Mouse (Mus musculus) C2C12 (cell line): ENCODE measurements around the gene Mmp13. TPM values are rescaled to one million over a fixed set of nuclear protein-coding genes. Genes with fewer than 3 reads are reported as not detected.

Experiments used
- H3K27me3 ChIP-seq: one replicate; pipeline ENCODE4 v1.6.1; 2011; ENCODE audit not compliant: control insufficient read depth, insufficient read depth, insufficient read length
- H3K36me3 ChIP-seq: one replicate; pipeline ENCODE4 v1.6.1; 2011; ENCODE audit not compliant: control insufficient read depth, insufficient read depth
- H3K4me3 ChIP-seq: one replicate; pipeline ENCODE4 v1.5.1; 2011; ENCODE audit warnings: mild to moderate bottlenecking, control low read depth; ENCODE audit not compliant: poor library complexity, insufficient read depth, severe bottlenecking
- H3K79me2 ChIP-seq: one replicate; pipeline ENCODE4 v1.6.1; 2011; ENCODE audit not compliant: control insufficient read depth, insufficient read depth
- H3K79me3 ChIP-seq: one replicate; pipeline ENCODE4 v1.6.1; 2011; ENCODE audit warnings: low read depth, control low read depth
- H3ac ChIP-seq: one replicate; pipeline ENCODE3; 2011; ENCODE audit warnings: low read depth; ENCODE audit not compliant: control insufficient read depth, insufficient read length
- CEBPB ChIP-seq: IDR thresholded peaks from one replicate; pipeline ENCODE4 v1.6.1; 2011; ENCODE audit warnings: low read depth, mild to moderate bottlenecking, control low read depth, moderate library complexity
- CTCF ChIP-seq: IDR thresholded peaks from one replicate; pipeline ENCODE4 v1.5.1; 2011; ENCODE audit not compliant: control insufficient read depth, insufficient read depth, insufficient read length
- FOSL1 ChIP-seq: IDR thresholded peaks from one replicate; pipeline ENCODE4 v1.8.0; 2011; ENCODE audit warnings: mild to moderate bottlenecking, low read length; ENCODE audit not compliant: poor library complexity, insufficient read depth, severe bottlenecking
- MAX ChIP-seq: IDR thresholded peaks from one replicate; pipeline ENCODE4 v1.6.1; 2011; ENCODE audit warnings: mild to moderate bottlenecking, control low read depth
- MYOD1 ChIP-seq: IDR thresholded peaks from one replicate; pipeline ENCODE4 v1.6.1; 2011; ENCODE audit warnings: low read depth; ENCODE audit not compliant: control insufficient read depth, insufficient read length
- MYOG ChIP-seq: IDR thresholded peaks from one replicate; pipeline ENCODE4 v1.6.1; 2011; ENCODE audit not compliant: control insufficient read depth, insufficient read length; ENCODE audit errors: extremely low read depth
- USF1 ChIP-seq: IDR thresholded peaks from one replicate; pipeline ENCODE4 v1.6.1; 2011; ENCODE audit warnings: low read depth, mild to moderate bottlenecking, control low read depth, moderate library complexity
- long read RNA-seq, 2 experiments: library from polyadenylated mRNA; unstranded; transcript quantifications; one replicate each; pipeline ENCODE4 v2.0.0; 2019 to 2020
- polyA plus RNA-seq: library from polyadenylated mRNA; unstranded; fragments of >200 nt; fragmentation: generic; extraction: Trizol; gene quantifications from one replicate; pipeline ENCODE4 v1.2.1, GENCODE M21; 2012; ENCODE audit warnings: missing spikeins

Gene Mmp13
- polyA plus RNA-seq: 0.04 TPM
- long read RNA-seq, experiment 1: 0 reads
- long read RNA-seq, experiment 2: 0 reads

DNA sequence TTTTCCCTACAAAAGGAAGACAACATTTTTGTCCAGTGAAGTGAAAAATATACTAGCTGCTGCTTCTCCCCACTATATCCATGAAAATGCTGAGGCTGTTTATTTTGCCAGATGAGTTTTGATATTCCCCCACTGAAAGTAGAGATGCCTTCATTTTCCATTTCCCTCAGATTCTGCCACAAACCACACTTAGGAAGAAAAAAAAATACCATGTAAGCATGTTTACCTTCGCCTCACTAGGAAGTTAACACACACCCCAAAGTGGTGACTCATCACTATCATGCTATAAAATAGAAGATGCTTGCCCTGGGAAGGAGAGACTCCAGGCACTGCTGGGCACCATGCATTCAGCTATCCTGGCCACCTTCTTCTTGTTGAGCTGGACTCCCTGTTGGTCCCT is at the start of gene Mmp13:
Gene Mmp13 (plus strand): TSS at position 301 of the 400 bp plus-strand sequence.
- TF ChIP-seq FOSL1 (no peak), MYOD1 (no peak), MYOG (no peak), USF1 (no peak), CTCF (no peak), MAX (no peak), CEBPB (no peak)
- H3K4me3 ChIP-seq: no peak within 1 kb of the TSS
- H3ac ChIP-seq: no peak within 1 kb of the TSS
- H3K27me3 ChIP-seq: no peaks in the 10 kb centered on the region
- no peaks in the 10 kb centered on the region for H3K36me3 ChIP-seq
- H3K79me2 ChIP-seq: no peaks in the 10 kb centered on the region
- H3K79me3 ChIP-seq: no peaks in the 10 kb centered on the region

DNA sequence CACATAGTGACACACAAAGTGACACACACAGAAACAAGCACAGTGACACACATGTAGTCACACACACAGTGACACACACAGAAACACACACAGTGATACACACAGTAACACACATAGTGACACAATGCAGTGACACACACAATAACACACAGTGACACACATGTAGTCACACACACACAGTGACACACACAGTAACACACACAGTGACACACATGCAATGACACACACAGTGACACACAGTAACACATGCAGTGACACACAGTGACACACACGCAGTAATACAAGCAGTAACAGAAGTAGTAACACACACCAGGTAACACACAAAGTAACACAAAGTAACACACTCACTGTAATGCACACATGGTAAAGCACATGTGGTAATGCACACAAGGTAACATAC is 33.7 kb upstream of the Mmp13 start:
- H3K79me3 ChIP-seq: no peaks in the 10 kb centered on the region
- H3K79me2 ChIP-seq: no peaks in the 10 kb centered on the region
- H3K4me3 ChIP-seq: no peak overlapping the region
- H3K36me3 ChIP-seq: no peaks in the 10 kb centered on the region
- H3K27me3 ChIP-seq: no peaks in the 10 kb centered on the region
- TF ChIP-seq MAX (no peak), USF1 (no peak), FOSL1 (no peak)
- H3ac ChIP-seq: no peak overlapping the region

DNA sequence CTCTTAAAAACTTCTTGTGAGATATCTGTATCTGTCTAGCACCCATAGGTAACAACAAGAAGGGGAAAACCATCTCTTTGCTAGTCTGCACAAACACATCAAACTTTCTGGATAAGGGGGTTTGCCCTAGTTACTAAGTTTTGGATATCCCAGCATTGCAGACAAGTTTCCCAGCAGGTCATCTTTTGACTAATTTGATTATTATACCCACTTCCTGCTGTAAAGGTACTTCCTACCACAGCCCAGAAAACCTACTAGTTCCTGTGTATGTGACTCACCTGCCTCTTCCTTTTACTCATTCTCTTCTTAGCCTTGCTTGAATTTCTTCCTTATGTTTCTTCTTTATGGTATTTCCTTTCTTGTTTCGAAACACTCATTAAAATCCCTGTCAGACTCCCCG is 32.3 kb upstream of the Mmp13 start:
- H3K4me3 ChIP-seq: no peak overlapping the region
- H3K79me2 ChIP-seq: no peaks in the 10 kb centered on the region
- no peaks in the 10 kb centered on the region for H3K27me3 ChIP-seq
- TF ChIP-seq MYOD1: no peak
- no peak for TF ChIP-seq MYOG
- no peak for TF ChIP-seq CTCF
- TF ChIP-seq MAX: no peak
- TF ChIP-seq USF1: no peak
- TF ChIP-seq FOSL1: no peak
- no peak for TF ChIP-seq CEBPB
- H3ac ChIP-seq: no peak overlapping the region
- H3K36me3 ChIP-seq: no peaks in the 10 kb centered on the region
- no peaks in the 10 kb centered on the region for H3K79me3 ChIP-seq

DNA sequence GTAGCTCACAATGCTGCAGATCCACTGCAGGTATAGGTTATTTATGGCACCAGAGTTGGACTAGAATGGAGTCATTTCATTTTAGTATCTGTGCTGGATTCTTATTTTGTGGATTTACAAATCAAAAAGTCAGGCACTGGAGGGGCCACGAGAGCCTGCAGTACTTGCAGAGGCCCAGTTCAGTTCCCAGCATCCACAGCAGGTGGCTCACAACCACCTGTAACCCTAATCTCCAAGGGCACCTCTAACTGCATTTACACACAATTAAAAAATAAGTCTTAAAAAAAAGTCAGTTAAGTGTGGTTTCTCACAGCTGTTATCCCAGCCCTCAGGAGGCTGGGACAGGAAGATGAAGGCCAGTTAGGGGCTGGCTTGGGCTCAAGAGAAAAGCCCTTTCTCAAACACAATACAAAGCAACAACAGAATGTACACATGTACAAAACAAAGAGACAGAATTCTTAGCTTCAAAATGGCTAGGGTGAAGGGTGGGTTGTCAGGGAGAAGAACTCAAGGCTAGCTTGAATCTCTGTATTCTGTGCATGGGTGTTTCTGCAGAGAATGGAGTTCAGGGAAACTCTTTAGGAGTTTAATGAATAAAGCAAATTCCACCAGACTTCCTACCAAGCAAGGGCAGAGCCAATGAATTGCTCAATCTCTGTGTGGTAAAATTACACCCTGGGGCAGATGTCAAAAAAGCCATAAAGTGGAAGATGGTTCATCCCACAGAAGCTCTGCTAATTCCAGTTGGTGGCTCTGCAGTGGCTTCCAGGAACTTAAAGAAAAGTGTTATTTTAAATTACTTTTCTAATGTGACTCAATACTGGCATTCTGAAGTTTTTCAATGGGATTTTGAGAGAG is 19.3 kb upstream of the Mmp13 start:
- Histone ChIP-seq H3K27me3 (no peaks in the 10 kb centered on the region), H3K79me3 (no peaks in the 10 kb centered on the region), H3K79me2 (no peaks in the 10 kb centered on the region), H3ac (no peak overlapping the region), H3K4me3 (no peak overlapping the region), H3K36me3 (no peaks in the 10 kb centered on the region)
- TF ChIP-seq FOSL1 (no peak), CTCF (no peak), CEBPB (peak; percentile 37), MAX (no peak), MYOD1 (no peak), USF1 (no peak), MYOG (no peak)

DNA sequence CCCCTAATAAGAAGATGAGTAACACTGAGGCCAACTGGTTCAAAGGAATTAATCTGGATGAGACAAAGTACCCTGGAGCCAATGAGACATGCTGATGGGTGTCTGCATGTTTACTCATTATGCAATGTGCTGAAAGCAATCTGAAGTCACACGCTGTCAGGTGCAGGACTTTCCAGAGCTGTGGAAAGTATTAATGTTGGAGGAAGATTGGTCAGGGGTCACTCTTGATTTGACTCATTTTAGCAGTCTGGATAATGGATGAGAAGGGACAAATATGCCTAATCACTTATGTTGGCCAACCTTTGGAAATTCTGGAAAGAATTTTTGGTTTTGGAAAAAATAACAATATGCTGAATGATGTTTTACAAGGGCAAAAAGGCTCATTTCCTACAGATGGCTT is 10.6 kb upstream of the Mmp13 start:
- TF ChIP-seq MYOD1 (no peak), CTCF (no peak), CEBPB (no peak), MAX (no peak), FOSL1 (no peak), USF1 (no peak), MYOG (no peak)
- no peak overlapping the region for H3ac ChIP-seq
- no peaks in the 10 kb centered on the region for H3K79me3 ChIP-seq
- no peaks in the 10 kb centered on the region for H3K27me3 ChIP-seq
- H3K36me3 ChIP-seq: no peaks in the 10 kb centered on the region
- H3K79me2 ChIP-seq: no peaks in the 10 kb centered on the region
- H3K4me3 ChIP-seq: no peak overlapping the region

DNA sequence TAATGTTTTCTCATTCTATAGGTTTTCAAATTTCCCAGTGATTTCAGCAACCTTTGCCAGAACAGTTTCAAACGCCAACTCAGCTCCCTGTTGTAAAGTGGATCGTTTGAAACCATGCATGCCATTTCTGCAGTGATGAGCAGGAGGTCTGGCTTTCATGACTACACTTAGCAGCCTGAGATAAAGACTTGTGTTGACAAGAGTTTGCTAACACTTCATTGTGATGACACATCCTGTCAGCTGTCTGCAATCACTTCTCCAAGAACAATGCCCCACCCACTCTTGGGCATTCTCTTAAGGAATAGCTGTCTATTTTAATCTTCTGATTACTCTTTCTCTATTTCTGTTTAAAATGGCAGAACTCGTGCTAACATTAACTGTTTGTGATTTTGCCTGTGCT is 2.2 kb upstream of the Mmp13 start:
- no peaks in the 10 kb centered on the region for H3K79me2 ChIP-seq
- H3K27me3 ChIP-seq: no peaks in the 10 kb centered on the region
- H3K4me3 ChIP-seq: no peak overlapping the region
- H3K79me3 ChIP-seq: no peaks in the 10 kb centered on the region
- TF ChIP-seq MYOD1: peak; percentile 21
- no peak for TF ChIP-seq CEBPB
- no peak for TF ChIP-seq CTCF
- no peaks in the 10 kb centered on the region for H3K36me3 ChIP-seq
- H3ac ChIP-seq: no peak overlapping the region
